Mouse (Mus musculus) forebrain, embryonic 12.5 days (tissue): ENCODE results near the gene Ctnnd2. TPM values are rescaled to one million over a fixed set of nuclear protein-coding genes. Genes with fewer than 3 reads are reported as not detected.

Experiments used
- ATAC-seq: fragments of 200-750 bp; cut with Nextera tagmentation; 2 replicates; pipeline ENCODE4 v1.8.0; 2017; ENCODE audit warnings: moderate TSS enrichment; ENCODE audit not compliant: low FRiP score
- H3K27ac ChIP-seq: fragments of 300-500 bp; sonication (generic); 2 replicates; pipeline ENCODE4 v1.5.1; 2016; ENCODE audit warnings: mild to moderate bottlenecking
- H3K27me3 ChIP-seq: fragments of 300-500 bp; sonication (generic); 2 replicates; pipeline ENCODE4 v1.6.1; 2016; ENCODE audit warnings: mild to moderate bottlenecking
- H3K36me3 ChIP-seq: fragments of 300-500 bp; sonication (generic); replicated peaks from 2 replicates; pipeline ENCODE4 v1.6.1; 2016; ENCODE audit warnings: mild to moderate bottlenecking
- H3K4me1 ChIP-seq: fragments of 300-500 bp; sonication (generic); 2 replicates; pipeline ENCODE4 v1.6.1; 2016
- H3K4me2 ChIP-seq: fragments of 300-500 bp; sonication (generic); 2 replicates; pipeline ENCODE4 v1.6.1; 2016; ENCODE audit warnings: mild to moderate bottlenecking, moderate library complexity
- H3K4me3 ChIP-seq: fragments of 300-500 bp; sonication (generic); replicated peaks from 2 replicates; pipeline ENCODE4 v1.5.1; 2016; ENCODE audit warnings: mild to moderate bottlenecking
- H3K9ac ChIP-seq: fragments of 300-500 bp; sonication (generic); 2 replicates; pipeline ENCODE4 v1.6.1; 2016; ENCODE audit warnings: mild to moderate bottlenecking
- H3K9me3 ChIP-seq: fragments of 300-500 bp; sonication (generic); 2 replicates; pipeline ENCODE4 v1.6.1; 2016
- WGBS: fragments of 180-500 bp; shearing (Covaris S2); methylation state at CpG from one replicate; pipeline ENCODE4 v1.1.7; 2016; 5-methylcytosine and 5-hydroxymethylcytosine counted together
- polyA plus RNA-seq: library from polyadenylated mRNA; unstranded; fragments of >200 nt; fragmentation: Nextera tagmentation; extraction: Ambion mirVana; gene quantifications from 2 replicates; pipeline ENCODE4 v1.2.1, GENCODE M21; 2016

Ctnnd2 gene
- polyA plus RNA-seq, 1 experiment from 2014 or later = 60.2 TPM

DNA sequence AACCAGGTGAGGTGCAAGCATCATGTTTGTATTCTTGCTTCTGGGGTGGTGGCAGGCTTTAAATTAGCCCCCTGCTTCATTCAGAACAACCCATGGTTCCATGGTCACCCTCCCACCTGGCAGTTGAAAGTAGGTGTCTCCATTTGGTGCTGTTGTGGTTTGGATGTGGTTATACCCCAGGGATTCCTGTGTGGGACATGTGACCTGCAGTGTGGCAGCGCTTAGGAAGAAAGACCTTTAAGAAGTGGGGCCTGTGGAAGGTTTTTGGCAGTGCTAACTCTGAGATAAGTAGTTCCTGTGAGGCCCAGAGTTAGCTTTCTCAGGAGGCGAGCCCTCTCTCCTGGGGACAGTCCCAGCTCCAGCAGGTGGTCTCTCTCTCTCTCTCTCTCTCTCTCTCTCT, 848.4 kb downstream of the Ctnnd2 start:
- Histone ChIP-seq H3K27me3 (no peaks in the 10 kb centered on the region), H3K4me1 (peaks cover 7% of the 10 kb centered on the region), H3K4me3 (no peak overlapping the region), H3K9me3 (no peaks in the 10 kb centered on the region), H3K9ac (no peak overlapping the region), H3K27ac (no peak overlapping the region), H3K36me3 (no peaks in the 10 kb centered on the region), H3K4me2 (no peak overlapping the region)
- 72% methylated on average over 2 of the region's 2 CpGs for WGBS
- ATAC-seq = no peak

DNA sequence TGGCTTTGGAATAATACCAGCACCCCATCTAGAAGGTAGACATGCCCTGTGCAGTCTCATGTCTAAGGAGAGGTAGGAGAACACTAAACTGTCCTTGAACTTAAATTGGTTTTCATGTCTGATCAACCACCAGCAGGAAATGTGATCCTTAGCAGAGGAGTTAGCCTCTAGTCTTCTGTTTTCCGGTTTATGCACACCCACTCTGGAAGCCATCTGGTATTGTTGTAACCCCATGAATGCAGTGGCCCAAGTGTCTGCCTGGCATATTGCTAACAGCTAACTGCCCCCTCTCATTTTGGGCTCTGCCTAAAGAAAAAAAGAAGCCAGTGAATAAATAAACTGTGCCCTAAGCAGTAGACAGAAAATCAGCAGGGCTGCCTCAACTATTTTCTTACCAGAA, 849.6 kb downstream of the Ctnnd2 start:
- H3K4me2 ChIP-seq = no peak overlapping the region
- H3K9ac ChIP-seq = no peak overlapping the region
- whole genome bisulfite sequencing = 77% methylated on average over 1 of the region's 1 CpGs
- no peak for ATAC-seq
- no peaks in the 10 kb centered on the region for H3K9me3 ChIP-seq
- H3K4me3 ChIP-seq = no peak overlapping the region
- H3K27ac ChIP-seq = no peak overlapping the region
- H3K4me1 ChIP-seq = peaks cover 7% of the 10 kb centered on the region
- H3K36me3 ChIP-seq = no peaks in the 10 kb centered on the region; the same call in 1 of the 2 replicates
- H3K27me3 ChIP-seq = no peaks in the 10 kb centered on the region

DNA sequence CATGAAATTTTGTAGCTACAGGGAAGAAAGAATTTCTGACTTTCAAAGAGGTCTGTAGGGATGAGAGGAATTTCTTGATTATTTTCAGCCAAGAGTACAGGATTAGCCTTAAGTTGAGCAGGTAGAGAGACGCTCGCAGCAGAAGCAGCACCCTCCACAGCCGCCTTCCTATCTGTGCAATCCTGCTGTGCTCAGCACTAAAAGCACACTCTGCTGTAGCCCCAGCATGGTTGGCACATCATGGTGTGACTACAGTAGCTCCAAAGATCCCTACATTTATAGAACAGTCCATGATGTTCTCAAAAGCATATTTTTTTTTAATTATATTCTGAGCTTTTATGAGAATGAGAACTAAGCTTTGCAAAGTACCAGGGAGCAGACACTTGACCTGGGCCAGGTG, 850.1 kb downstream of the Ctnnd2 start:
- Histone ChIP-seq H3K4me1 (peaks cover 7% of the 10 kb centered on the region), H3K9ac (no peak overlapping the region), H3K36me3 (no peaks in the 10 kb centered on the region; the same call in 1 of the 2 replicates), H3K27ac (no peak overlapping the region), H3K4me2 (no peak overlapping the region), H3K27me3 (no peaks in the 10 kb centered on the region), H3K9me3 (no peaks in the 10 kb centered on the region), H3K4me3 (no peak overlapping the region)
- 91% methylated on average over 3 of the region's 3 CpGs for WGBS
- ATAC-seq = no peak

DNA sequence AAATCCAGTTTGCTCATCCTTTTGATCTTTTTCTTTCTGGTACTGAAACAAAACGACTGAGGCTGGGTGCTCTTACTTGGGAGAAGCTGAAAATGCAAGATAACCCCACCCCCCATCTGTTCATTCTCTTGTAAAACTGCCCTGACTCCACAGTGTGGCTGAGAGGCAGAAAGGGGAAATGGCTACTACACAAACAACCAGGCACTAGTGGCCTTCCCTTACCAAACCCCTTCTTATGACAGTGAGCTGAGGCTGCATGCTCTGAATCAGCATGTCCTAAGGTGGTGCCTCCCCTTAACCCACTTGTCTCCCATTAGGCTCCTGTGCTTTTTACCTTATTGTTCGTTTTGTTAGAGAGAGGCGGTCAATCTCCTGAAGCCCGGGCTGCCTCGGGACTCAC, 851.4 kb downstream of the Ctnnd2 start:
- no peak for ATAC-seq
- H3K27me3 ChIP-seq = no peaks in the 10 kb centered on the region
- no peak overlapping the region for H3K4me2 ChIP-seq
- 83% methylated on average over 5 of the region's 5 CpGs for WGBS
- H3K4me3 ChIP-seq = no peak overlapping the region
- no peak overlapping the region for H3K9ac ChIP-seq
- no peaks in the 10 kb centered on the region for H3K9me3 ChIP-seq
- no peak overlapping the region for H3K27ac ChIP-seq
- no peaks in the 10 kb centered on the region for H3K4me1 ChIP-seq
- peaks cover 4% of the 10 kb centered on the region; the same call in 1 of the 2 replicates for H3K36me3 ChIP-seq

DNA sequence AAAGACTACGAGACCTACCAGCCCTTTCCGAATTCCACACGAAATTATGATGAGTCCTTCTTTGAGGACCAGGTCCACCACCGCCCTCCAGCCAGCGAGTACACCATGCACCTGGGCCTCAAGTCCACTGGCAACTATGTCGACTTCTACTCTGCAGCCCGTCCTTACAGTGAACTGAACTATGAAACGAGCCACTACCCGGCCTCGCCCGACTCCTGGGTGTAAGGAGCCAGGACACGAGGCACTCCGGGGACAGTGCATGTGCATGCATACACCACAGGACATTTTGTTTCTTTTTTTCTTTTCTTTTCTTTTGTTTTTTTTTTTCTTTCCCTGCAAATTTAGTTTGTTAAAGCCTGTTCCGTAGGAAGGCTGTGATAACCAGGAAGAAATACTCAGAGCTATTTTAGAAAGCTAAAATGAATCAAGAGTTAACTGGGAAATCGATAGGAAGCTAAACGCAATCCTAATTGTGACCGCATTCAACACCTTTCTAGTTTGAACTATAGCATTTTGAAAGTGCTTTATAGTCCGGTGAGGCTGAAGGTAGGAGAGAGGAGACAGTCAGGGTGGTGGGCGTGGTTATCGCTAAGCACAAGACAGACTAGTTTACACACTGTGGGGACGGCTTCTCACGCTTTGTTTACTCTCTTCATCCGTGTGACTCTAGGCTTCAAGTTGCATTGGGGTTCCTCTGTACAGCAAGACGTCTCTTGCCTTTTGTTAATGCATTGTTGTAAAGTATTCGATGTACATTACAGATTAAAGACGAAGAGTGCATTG, 855.2 kb downstream of the Ctnnd2 start:
- 91% methylated on average over 26 of the region's 26 CpGs for WGBS
- no peak overlapping the region for H3K4me2 ChIP-seq
- H3K4me3 ChIP-seq = no peak overlapping the region

DNA sequence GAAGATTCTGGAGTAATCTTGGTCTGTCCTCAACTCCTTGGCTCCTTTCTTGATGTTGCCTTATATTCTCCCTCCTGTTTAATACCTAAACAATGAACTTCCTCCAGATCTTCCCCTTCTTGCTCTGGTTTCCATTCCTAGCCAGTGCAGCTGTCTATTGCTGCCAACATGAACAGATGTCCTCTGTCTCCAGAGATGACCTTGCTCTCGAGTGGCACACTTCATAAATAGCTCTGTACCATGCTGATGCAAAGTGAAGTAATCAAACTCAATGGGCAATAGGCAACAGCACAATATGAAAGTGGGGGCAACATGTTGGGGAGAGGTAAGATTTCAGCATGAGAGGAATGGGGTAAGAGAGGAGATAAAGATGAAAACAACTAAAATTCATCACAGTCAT, 872.6 kb downstream of the Ctnnd2 start:
- Histone ChIP-seq H3K4me2 (no peak overlapping the region), H3K9me3 (no peaks in the 10 kb centered on the region), H3K27me3 (no peaks in the 10 kb centered on the region), H3K4me3 (no peak overlapping the region), H3K36me3 (no peaks in the 10 kb centered on the region), H3K4me1 (no peaks in the 10 kb centered on the region), H3K27ac (no peak overlapping the region), H3K9ac (no peak overlapping the region)
- ATAC-seq = no peak
- WGBS = 67% methylated on average over 1 of the region's 1 CpGs

More for the DNA sequence above, 855.2 kb downstream of the Ctnnd2 start:
- Histone ChIP-seq H3K36me3 (peaks cover 4% of the 10 kb centered on the region; the same call in 1 of the 2 replicates), H3K27ac (no peak overlapping the region), H3K9ac (no peak overlapping the region), H3K4me1 (no peaks in the 10 kb centered on the region), H3K27me3 (no peaks in the 10 kb centered on the region), H3K9me3 (no peaks in the 10 kb centered on the region)
- no peak for ATAC-seq

DNA sequence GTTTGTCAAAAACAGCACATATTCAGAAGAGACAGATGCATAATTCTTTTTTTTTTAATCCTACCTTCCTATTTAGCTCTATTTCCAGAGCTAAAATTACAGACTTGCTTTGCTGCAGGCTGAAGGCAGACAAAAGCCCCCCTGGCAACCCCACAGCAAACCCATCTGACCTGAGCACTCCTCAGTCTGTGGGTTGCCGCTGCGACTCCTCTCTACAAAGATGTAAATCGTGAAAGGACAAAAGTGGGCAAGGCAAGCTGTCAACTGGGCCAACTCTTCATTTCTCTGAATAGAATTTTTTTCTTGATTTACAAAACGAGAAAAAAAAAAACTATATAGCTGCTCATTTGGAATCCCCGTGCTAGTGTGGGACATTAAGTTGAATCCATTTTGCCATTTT, 879.1 kb downstream of the Ctnnd2 start:
- no peak overlapping the region for H3K4me2 ChIP-seq
- H3K36me3 ChIP-seq = no peaks in the 10 kb centered on the region
- H3K4me1 ChIP-seq = no peaks in the 10 kb centered on the region
- no peak overlapping the region for H3K9ac ChIP-seq
- no peak overlapping the region for H3K4me3 ChIP-seq
- no peak overlapping the region for H3K27ac ChIP-seq
- no peaks in the 10 kb centered on the region for H3K27me3 ChIP-seq
- ATAC-seq = no peak
- no peaks in the 10 kb centered on the region for H3K9me3 ChIP-seq
- 82% methylated on average over 5 of the region's 5 CpGs for WGBS

DNA sequence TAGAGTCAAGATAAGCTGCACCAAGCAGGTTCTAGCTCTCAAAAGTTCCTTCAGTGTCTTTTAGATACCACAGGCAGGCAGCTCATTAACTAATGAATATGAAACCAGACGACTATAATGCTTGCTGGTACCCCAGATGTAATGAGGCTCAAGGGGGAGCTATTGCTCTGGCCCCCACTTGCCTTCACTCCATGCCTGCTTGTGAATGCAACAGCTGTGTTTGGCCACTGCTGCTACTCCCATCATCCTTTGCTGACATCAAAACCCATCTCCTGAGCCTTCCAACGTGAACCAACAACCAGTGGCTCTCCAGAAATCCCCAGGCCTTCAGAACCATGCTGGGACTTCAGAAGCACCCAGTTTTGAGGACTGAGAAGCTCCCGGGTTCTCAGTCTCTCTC, 883.8 kb downstream of the Ctnnd2 start:
- no peaks in the 10 kb centered on the region for H3K36me3 ChIP-seq
- H3K27ac ChIP-seq = no peak overlapping the region
- no peak overlapping the region for H3K9ac ChIP-seq
- no peaks in the 10 kb centered on the region for H3K9me3 ChIP-seq
- no peak overlapping the region for H3K4me2 ChIP-seq
- H3K4me3 ChIP-seq = no peak overlapping the region
- H3K4me1 ChIP-seq = no peaks in the 10 kb centered on the region
- H3K27me3 ChIP-seq = no peaks in the 10 kb centered on the region
- no peak for ATAC-seq
- WGBS = 67% methylated on average over 3 of the region's 3 CpGs

DNA sequence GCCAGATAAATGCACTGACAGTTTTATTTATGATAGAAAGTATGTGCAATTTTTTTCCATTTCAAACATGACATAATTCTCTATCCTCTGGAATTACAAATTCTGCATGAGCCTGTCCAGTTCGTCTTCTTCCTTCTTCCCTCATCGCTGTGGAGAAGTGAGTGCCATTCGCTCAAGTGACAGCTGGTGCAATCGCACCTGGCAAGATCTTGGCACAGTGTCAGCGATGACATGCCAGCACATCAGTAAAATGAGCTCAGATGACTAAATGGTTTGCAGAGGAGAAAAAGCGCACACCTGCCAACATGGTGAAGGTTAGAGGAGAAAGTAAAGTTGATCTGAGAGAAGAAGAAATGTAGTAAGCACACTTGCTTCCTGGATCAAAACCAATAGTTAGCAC, 885.9 kb downstream of the Ctnnd2 start:
- H3K9me3 ChIP-seq = no peaks in the 10 kb centered on the region
- H3K4me1 ChIP-seq = no peaks in the 10 kb centered on the region
- no peak overlapping the region for H3K27ac ChIP-seq
- no peak overlapping the region for H3K4me3 ChIP-seq
- no peaks in the 10 kb centered on the region for H3K27me3 ChIP-seq
- no peak for ATAC-seq
- no peaks in the 10 kb centered on the region for H3K36me3 ChIP-seq
- no peak overlapping the region for H3K4me2 ChIP-seq
- 89% methylated on average over 6 of the region's 6 CpGs for WGBS
- no peak overlapping the region for H3K9ac ChIP-seq

DNA sequence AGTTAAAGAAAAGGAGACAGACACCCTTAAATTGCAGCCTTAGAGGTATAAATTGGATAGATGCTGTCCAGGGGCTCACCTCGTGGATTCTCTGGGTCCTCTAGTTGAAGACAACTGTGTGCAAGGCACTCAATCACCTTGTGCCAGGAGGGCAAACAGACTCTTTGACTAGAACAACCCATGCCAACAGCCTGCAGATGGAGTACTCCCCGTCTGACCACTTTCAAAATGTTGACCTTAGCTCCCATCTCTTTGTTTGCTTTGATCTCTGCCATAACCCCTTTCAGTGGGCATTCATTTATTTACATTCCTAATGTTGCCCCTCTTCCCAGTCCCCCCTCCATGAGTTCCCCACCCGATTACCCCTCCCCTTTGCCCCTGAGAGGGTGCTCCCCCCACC, 891.3 kb downstream of the Ctnnd2 start:
- Histone ChIP-seq H3K36me3 (no peaks in the 10 kb centered on the region), H3K4me2 (no peak overlapping the region), H3K4me3 (no peak overlapping the region), H3K4me1 (no peaks in the 10 kb centered on the region), H3K27me3 (no peaks in the 10 kb centered on the region), H3K9ac (no peak overlapping the region), H3K9me3 (no peaks in the 10 kb centered on the region), H3K27ac (no peak overlapping the region)
- WGBS = 76% methylated on average over 3 of the region's 3 CpGs
- no peak for ATAC-seq

DNA sequence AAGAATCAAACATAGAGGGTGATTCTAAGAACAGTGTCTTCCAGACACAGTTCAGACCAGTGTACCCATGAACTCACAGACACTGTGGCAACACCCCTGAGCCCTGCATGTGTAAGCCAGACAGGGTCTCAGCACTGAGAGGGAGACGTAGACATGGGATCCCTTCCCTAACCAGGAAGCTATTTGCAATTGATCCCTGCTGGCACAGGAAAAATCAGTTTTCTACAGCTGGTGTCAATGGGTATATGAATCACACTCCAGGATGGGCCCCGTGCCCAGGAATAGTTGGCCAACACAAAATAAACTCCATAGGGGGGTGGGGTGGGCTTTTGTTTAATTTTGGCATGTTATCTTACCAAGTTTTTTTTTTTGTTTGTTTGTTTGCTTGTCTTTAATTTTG, 895.7 kb downstream of the Ctnnd2 start:
- ATAC-seq = no peak
- Histone ChIP-seq H3K4me3 (no peak overlapping the region), H3K27ac (no peak overlapping the region), H3K27me3 (no peaks in the 10 kb centered on the region), H3K4me2 (no peak overlapping the region), H3K36me3 (no peaks in the 10 kb centered on the region), H3K9me3 (no peaks in the 10 kb centered on the region), H3K9ac (no peak overlapping the region), H3K4me1 (no peaks in the 10 kb centered on the region)
- WGBS = 80% methylated on average over 2 of the region's 2 CpGs

DNA sequence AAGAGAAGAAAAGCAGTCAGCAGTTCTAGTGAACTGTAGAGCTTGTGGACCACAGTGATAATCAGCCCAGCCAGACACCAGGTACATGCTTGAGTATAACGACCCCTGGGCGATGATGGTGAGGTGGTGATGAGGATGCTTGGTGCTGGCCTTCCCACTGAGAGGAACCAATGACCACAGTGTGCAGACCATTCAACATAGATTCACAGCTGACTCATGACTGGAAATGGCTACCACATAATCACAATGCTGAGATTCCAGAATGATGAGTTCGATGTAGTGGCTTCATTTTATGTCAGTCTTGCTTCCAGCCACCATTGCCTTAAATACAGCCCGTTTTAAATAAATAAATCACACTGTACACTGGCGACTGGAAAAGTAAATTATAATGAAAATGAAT, 897.9 kb downstream of the Ctnnd2 start:
- 85% methylated on average over 5 of the region's 5 CpGs for WGBS
- Histone ChIP-seq H3K4me1 (no peaks in the 10 kb centered on the region), H3K27me3 (no peaks in the 10 kb centered on the region), H3K4me3 (no peak overlapping the region), H3K27ac (no peak overlapping the region), H3K4me2 (no peak overlapping the region), H3K36me3 (no peaks in the 10 kb centered on the region), H3K9me3 (no peaks in the 10 kb centered on the region), H3K9ac (no peak overlapping the region)
- ATAC-seq = no peak
